Mouse (Mus musculus) ES-CJ7 (cell line): ENCODE results near the gene Lysmd1.

Experiments
- DNase-seq: peaks from one replicate; pipeline ENCODE4 v3.0.0; 2011; ENCODE audit warnings: low read depth, low spot score

The Lysmd1 gene

GRCm38 (mm10) chr3:95136336-95136735 lies 2.4 kb downstream of the Lysmd1 start:
- DNase-seq = no peak

- DNase-seq = peak; percentile 80
Observed at GRCm38 (mm10) chr3:95139586-95140288, 5.8 kb downstream of the Lysmd1 start.

- peak; percentile 63 for DNase-seq
Observed at GRCm38 (mm10) chr3:95140289-95140595, 6.4 kb downstream of the Lysmd1 start.

GRCm38 (mm10) chr3:95140795-95141194 lies 6.9 kb downstream of the Lysmd1 start:
- DNase-seq = no peak

GRCm38 (mm10) chr3:95141474-95141873 lies 7.6 kb downstream of the Lysmd1 start:
- no peak for DNase-seq

DNA sequence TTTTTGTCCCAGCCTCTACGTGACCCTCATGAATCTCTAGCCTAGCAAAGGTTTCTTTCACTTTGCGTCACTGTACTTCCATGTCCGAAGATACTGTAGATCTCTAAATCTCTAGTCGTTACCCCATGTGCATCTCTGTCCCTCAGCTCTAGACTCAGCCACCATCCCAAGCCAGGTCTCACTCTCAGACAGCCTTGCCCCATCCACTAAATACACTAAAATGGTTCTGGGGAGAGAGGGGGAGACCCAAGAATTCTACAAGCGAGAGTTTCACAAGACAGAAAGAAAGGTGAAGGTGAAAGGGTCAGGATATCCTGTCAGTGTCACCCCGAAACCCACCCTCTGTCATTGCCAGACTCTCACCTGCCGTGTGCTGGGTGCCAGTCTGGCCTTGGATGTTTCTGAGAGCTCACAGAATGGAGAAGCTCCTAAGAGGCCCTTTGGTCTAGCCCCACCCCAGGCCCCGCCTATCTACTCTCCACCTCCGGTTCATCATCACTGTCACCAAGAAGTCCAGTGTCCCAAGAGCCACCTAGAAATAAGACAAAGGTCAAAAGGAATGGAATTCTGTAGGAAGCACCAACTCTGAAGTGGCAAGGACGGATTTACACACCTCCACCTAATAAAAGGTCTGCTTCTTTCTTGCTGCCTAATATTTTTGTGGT lies 8.2 kb downstream of the Lysmd1 start, which contains the start of gene Tnfaip8l2:
Gene Tnfaip8l2, minus strand, starts transcription at position 409 of the 665 bp plus-strand sequence.
- no peak for DNase-seq

DNA sequence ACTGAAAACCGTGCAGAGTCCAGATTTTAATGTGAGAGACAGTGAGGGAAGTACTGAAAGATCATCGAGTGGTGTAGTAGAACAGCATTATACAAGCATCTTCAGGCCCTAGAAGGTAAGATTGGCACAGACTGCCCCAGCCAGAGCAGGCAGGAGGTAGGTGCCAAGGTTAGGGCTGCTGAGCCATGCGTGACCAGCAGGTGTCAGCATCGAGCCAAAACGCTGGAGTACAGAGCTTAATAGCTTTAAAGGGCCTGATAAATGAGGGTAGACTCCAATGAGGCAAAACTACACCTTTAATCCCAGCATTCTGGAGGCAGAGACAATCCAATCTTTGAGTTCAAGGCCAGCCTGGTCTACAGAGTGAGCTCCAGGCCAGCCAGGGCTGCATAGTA lies 8.7 kb downstream of the Lysmd1 start:
- DNase-seq = peak; percentile 80

- DNase-seq = no peak
Observed at GRCm38 (mm10) chr3:95147924-95148323, 14.0 kb downstream of the Lysmd1 start.

DNA sequence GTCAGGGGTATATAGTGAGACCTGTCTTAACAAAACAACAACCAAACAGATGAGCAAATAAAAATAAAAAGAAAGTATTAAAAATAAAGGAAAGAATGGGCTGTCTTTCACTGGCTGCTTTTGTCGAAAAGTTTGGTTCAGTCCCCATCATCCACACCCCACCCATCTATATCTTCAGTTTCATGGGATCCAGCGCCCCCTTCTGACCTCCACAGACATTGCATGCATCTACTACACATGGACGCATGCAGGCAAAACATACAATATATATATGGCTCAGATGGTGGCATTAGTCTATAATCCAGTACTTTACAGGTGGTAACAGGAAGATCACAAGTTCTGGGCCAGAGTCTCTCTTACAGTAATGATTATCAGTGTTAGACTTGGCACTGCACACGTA lies 20.0 kb downstream of the Lysmd1 start:
- peak; percentile 81 for DNase-seq

- no peak for DNase-seq
Observed at GRCm38 (mm10) chr3:95159511-95159986, 25.7 kb downstream of the Lysmd1 start.

GRCm38 (mm10) chr3:95159987-95160963 lies 26.4 kb downstream of the Lysmd1 start, which contains the start of gene Sema6c:
Gene Sema6c (plus strand): TSS chr3:95160457.
- DNase-seq = peak; percentile 84

DNA sequence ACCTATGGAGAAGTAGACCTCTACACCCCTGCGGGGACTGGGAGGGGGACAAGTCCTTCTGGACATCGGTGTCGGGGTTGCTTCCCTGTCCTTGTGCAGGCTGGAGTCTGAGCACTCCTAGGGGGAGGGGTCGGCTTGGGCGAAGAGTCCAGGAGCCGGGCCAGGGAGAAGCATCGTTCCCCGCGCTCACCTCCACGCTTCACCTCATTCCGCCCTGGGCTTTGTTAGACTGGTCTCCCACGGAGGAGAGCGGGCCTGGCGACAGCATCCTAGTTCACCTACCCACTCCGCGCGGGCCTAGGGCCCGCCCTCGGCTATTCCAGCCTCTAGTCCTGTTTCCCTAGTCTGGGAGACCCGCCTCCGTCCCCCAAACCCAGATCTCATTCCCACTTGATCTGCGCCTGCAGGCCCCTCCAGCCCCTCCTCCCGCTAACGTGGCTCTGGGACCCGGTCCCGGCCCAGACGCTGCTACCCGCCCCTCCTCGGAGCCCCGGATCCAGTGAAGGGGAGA lies 27.2 kb downstream of the Lysmd1 start:
- no peak for DNase-seq

DNA sequence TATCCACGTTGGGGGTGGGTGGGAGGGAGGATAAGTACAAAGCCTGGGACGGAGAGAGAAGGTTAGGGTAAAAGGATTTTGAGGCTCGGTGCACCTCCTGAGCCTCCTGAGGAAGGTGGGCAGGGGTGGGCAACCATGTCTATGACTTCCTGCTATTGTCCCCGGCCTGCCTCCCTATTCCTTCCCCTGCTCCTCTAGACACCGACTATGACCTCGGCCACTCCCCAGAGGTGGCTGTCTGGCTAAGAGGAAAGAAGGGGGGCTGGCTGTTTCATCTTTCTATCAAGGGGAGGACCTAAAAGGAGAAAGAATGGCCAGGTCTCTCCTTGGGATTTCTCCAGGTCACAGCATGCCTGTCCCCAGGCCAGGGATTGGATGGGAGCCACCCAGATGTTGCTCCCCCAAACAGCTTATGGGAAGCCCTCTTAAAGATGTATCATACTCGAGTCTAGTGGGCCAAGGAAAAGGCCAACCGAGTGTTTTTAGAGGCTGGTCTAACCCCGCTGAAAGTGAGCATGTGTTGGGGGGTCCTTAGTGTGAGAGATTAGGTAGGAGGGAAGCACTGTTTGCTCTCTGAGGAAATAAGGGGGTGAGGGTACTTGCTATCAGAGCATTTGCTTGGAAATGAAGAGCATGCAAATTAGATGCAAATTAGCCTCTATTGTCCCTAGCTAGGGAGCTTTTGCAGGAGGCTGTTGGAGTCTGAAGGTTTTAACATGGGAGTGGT lies 27.9 kb downstream of the Lysmd1 start:
- DNase-seq = peak; percentile 86

DNA sequence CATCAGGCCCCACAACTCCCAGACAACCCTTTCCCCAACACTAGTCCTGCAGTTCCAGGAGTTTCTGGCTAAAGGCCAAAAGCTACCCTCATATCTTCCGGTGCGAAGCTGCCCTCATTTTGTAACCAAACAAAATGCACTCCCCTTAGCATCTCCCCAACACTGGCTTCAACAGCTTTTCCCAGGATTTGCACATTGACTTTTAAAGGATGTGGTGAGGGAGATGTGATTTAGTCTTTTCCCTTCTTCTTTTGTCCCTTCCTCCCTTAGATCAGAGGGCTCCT lies 28.4 kb downstream of the Lysmd1 start:
- no peak for DNase-seq

GRCm38 (mm10) chr3:95163419-95164255 lies 29.7 kb downstream of the Lysmd1 start:
- peak; percentile 81 for DNase-seq

DNA sequence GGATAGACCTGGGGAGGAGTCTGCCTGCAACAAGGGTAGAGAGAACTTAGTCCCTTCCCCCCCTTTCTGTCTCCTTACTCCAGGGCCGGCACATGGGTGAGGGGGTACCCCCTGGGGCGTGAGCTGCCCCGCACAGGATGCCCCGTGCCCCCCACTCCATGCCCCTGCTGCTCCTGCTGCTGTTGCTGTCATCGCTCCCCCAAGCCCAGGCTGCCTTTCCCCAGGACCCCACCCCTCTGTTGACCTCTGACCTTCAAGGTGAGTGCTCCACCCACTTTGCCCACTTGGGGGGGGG lies 30.3 kb downstream of the Lysmd1 start:
- no peak for DNase-seq

- DNase-seq = no peak
Observed at GRCm38 (mm10) chr3:95164840-95165239, 31.0 kb downstream of the Lysmd1 start.

GRCm38 (mm10) chr3:95169996-95170395 lies 36.1 kb downstream of the Lysmd1 start:
- DNase-seq = no peak

DNA sequence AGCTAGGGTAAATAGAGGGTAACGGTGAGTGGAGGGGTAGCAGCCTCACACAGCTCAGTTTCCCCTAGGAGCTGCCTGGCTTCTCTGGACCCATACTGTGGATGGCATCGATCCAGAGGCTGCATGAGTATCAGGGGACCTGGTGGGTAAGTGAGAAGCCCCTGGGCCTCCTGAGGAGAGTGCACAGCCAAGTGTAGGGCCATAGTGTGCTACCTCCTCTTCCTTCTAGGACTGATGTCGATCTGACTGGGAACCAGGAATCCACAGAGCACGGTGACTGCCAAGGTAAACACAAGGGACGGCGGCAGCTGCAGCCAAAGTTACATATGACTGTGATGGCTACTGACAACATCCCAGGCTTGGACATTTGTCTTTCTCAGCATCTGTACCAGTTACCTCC lies 37.2 kb downstream of the Lysmd1 start:
- DNase-seq = no peak

DNA sequence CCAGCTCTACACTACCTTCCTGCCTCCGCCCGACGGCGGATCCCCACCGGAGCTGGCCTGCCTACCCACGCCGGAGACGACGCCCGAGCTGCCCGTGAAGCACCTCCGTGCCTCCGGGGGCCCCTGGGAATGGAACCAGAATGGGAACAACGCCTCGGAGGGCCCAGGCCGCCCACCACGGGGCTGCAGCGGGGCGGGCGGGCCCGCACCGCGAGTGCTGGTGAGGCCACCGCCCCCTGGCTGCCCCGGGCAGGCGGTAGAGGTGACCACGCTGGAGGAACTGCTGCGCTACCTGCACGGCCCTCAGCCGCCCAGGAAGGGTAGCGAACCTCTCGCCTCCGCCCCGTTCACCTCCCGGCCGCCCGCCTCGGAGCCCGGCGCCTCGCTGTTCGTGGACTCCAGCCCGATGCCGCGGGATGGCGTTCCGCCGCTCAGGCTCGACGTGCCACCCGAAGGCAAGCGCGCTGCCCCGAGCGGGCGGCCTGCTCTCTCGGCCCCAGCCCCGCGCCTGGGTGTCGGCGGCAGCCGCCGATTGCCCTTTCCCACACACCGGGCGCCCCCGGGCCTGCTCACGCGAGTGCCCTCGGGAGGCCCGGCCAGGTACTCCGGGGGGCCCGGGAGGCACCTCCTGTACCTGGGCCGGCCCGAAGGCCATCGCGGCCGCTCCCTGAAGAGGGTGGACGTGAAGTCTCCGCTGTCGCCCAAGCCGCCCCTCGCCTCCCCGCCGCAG lies 38.8 kb downstream of the Lysmd1 start:
- DNase-seq = no peak
